Mouse (Mus musculus) retina, postnatal 1 day (tissue): ENCODE results near the gene Olfr1450.
"Not testable (repeated sequence)": the region's sequence is repeated elsewhere in the genome, so short reads cannot be mapped to it uniquely, and the experiment has no call there.

ENCODE experiments used
- DNase-seq: peaks from one replicate; pipeline ENCODE4 v3.0.0-alpha.2; 2012

The Olfr1450 gene

GRCm38 (mm10) chr19:12949958-12950357, at the start of gene Olfr1450:
Olfr1450 (plus strand) TSS chr19:12950258.
- no peak for DNase-seq

GRCm38 (mm10) chr19:12903643-12904042, 46.4 kb upstream of the Olfr1450 start, which contains the start of gene Olfr1447:
Olfr1447 (minus strand) TSS chr19:12903743.
- DNase-seq: no peak

GRCm38 (mm10) chr19:12924319-12924718, 25.7 kb upstream of the Olfr1450 start, which contains the start of gene Olfr1448:
Olfr1448 (minus strand) TSS chr19:12924419.
- DNase-seq: no peak

GRCm38 (mm10) chr19:12930540-12930939, 19.5 kb upstream of the Olfr1450 start, which contains the start of gene Olfr1449:
Olfr1449 (plus strand) TSS chr19:12930840.
- DNase-seq: no peak

GRCm38 (mm10) chr19:12970082-12970481, 20.0 kb downstream of the Olfr1450 start:
- DNase-seq: not testable (repeated sequence)

- DNase-seq: not testable (repeated sequence)
Observed at GRCm38 (mm10) chr19:12992316-12992715, 42.3 kb downstream of the Olfr1450 start.

- DNase-seq: no peak
Observed at GRCm38 (mm10) chr19:12994714-12995113, 44.7 kb downstream of the Olfr1450 start, which contains the start of gene Olfr1451. Olfr1451 (plus strand) TSS chr19:12995014.
